Mouse (Mus musculus): ENCODE data around the gene Zar1l.

The Zar1l gene

DNA sequence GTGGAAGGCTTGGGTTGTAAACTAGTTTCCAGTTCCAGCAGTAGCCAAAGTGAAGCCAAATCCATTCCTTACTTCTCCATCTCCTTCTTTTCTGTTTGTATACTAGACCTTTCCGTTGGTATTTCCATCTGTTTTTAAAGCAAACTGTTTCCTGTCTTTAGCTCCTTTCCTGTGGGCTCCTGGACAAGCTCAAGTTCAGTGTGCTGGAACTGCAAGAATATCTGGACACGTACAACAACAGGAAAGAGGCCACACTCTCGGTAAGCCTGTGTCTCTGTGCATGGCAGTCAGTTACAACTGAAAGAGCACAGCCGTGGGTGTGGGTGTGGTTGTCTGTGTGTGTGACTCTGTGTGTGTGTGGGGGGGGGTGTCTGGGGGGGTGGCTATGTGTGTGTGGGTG lies 39.4 kb downstream of the Zar1l start:
- no peak for DNase-seq

DNA sequence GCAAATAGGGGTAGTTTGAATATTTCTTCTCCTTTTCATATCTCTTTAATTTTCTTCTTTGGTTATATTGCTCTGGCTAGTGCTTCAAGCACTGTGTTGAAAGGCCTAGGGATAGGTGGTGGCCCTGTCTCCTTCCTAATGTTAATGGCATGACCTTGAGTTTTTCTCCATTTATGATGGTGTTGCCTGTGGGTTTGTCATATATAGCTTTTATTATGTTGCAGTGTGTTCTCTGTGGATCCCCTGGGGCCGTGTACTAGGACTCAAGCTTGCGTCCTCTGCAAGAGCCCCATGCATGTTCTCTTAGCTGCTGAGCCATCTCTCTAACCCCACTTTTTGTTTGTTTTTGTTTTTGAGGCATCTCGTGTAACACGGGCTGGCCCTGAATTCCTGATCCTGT lies 40.6 kb downstream of the Zar1l start:
- DNase-seq = no peak

- DNase-seq = no peak
These were observed 49.5 kb downstream of the Zar1l start for GRCm38 (mm10) chr5:150468431-150468830.

GRCm38 (mm10) chr5:150466132-150466531 lies 51.8 kb downstream of the Zar1l start:
- peak; percentile 75 to 87 for DNase-seq

DNA sequence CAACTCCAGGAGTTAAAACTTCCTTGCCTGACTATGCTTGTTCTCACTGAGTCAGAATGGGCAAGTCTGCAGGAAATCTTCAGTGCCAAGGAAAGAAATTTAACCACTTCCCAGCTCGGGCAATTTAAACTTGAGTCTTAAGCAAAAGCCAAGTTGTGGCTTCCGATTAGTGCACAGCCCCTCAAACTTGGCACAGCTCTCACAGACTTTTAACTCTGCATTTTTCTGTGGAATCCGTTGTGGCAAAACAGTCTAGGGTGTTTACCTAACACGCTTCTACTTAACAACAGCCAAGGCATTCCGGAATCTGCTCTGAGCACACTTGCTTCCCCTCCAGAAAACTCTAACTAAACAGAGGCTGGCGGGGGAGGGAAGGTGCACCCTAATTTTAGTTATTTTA lies 52.7 kb downstream of the Zar1l start:
- DNase-seq = no peak

DNA sequence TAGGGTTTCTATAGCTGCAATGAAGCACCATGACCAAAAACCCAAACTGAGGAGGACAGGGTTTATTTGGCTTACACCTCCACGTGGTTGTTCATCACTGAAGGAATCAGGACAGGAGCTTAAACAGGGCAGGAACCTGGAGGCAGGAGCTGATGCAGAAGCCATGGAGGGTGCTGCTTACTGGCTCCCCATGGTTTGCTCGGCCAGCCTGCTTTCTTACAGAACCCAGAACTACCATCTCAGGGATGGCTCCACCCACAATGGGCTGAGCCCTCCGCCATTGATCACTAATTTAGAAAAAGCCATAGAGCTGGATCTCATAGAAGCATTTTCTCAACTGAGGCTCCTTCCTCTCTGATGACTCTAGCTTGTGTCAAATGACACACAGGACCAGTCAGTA lies 53.2 kb downstream of the Zar1l start:
- DNase-seq = no peak

GRCm38 (mm10) chr5:150459801-150460200 lies 58.2 kb downstream of the Zar1l start:
- DNase-seq = peak in 1 of 2 experiments; percentile 28

DNA sequence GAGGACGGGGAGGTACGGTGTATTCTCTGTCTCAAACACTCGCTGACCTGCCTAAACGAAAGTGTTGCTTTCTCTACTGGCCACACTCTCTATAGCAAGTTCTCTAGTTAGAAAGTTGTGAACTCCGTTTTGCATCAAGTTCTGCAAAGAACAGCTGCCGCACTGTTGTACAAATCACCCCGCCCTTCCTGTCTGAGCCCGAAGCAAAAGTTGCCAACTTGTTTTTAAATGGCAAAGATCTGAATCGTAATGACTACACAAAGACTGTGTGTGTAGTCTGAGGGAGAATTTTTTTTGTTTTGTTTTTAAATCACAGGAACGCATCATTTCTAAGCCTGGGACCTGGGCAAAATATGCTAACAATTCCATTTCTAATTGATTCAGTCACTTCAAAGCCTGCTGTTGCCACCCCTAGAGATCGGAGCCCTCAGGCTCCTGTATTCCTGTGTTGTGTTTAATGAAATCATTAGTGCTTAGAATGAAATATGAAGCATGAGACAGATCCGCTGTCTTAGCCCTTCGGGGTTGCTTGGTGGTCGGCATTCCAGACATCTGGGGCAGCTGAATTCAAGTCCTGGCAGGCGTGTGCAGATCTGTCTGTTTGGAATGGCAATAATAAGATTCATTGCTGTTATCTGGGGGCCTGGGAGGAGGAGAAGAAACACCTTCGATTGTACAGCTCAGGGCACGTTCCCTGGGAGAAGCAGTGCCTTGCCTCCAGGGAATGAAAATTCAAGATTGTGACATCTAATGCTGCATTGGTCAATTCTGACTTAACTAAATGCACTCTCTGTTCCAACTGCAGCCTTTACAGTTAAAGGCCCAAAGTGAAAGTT lies 59.8 kb downstream of the Zar1l start:
- DNase-seq = no peak

GRCm38 (mm10) chr5:150457165-150457903 lies 60.6 kb downstream of the Zar1l start:
- no peak for DNase-seq

All from cerebellum, postnatal 25 days (tissue).